ENCODE assay signal across 8 mouse cellular contexts in the genomic region with DNA sequence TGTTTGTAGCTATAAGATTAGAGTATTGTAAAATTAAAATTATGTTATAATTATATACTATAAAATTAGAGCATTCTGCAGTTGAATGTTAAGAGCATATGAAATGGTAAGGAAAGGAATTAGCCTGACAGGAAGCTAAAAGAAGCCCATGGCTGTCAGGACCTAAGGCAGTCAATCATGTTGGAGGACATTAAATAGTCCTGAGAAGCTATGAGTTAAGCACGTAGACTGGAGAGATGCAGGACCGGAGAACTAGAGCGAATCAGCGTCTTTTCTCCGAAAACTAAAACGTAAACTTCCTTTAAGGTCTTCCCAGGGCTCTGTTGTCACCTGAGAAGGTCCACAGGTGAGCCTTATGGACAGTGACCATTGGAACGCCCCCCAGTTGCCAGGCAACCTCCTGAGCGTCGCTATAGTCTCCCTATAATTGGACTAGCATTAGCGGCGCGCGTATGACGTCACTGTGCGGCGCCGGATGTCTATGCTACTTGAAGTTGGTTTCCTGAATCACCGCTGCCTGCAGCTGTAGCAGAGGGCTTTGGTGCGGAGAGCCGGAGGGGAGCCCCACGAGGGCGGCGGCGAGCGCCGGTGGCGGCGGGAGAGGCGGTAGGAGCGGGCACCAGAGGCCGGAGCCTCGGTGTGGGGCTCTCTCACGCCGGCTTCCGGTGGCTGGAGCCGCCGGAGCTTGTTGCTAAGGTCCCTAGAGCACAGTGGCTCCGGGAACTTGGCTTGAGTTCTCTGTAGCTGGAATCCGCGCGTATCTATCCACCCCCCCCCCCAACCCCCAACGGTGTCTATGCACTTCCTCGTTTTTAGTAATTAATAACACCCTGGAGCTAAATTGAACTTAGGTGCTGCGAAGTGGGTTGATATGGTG. TPM values are rescaled to one million over a fixed set of nuclear protein-coding genes. Genes with fewer than 3 reads are reported as not detected.
DNase-seq lines count a peak whose midpoint lies in the region; ATAC-seq lines count a peak whose summit lies in the region.

No protein-coding gene starts in this region.

- no peaks in the 10 kb centered on the region for H3K9me3 ChIP-seq in hindbrain, embryonic 15.5 days

- H3K27ac ChIP-seq in hindbrain, embryonic 15.5 days (replicated peaks): peak overlapping the region; percentile 74

- H3K27me3 ChIP-seq in hindbrain, embryonic 15.5 days: no peaks in the 10 kb centered on the region

- H3K4me2 ChIP-seq in hindbrain, embryonic 15.5 days: peak overlapping the region; percentile 67

- H3K36me3 ChIP-seq in hindbrain, embryonic 15.5 days: peaks cover 15% of the 10 kb centered on the region

- ATAC-seq in hindbrain, embryonic 15.5 days (ENCODE audit: low FRiP score, low read depth): peak; percentile 100

- peak; percentile 91 for DNase-seq in T-cell, adult 2 months (ENCODE audit: low spot score)
- peak; percentile 93 to 95 for DNase-seq in cerebellum, postnatal 36 days
- DNase-seq in frontal cortex, postnatal 36 days (ENCODE audit: low spot score in 2 of 2): peak; percentile 96 to 98
- DNase-seq in left cerebral cortex, adult 11 months (ENCODE audit: low spot score): peak; percentile 91
- DNase-seq in lung, postnatal 4 days: peak; percentile 94 to 95
- peak; percentile 92 for DNase-seq in retina, postnatal 7 days (ENCODE audit: low read depth, low spot score)
- DNase-seq in urinary bladder, adult 2 months (ENCODE audit: low spot score): peak; percentile 89

- under 1% methylated on average over 44 of the region's 44 CpGs for WGBS in hindbrain, embryonic 15.5 days

- peak overlapping the region; percentile 70 for H3K9ac ChIP-seq in hindbrain, embryonic 15.5 days

- peaks cover 10% of the 10 kb centered on the region for H3K4me1 ChIP-seq in hindbrain, embryonic 15.5 days (replicated peaks)

- H3K4me3 ChIP-seq in hindbrain, embryonic 15.5 days: peak overlapping the region; percentile 86

RNA-seq across cellular contexts. Expression of a gene that starts 44.4 kb away (rescaled TPM):
- 15.7 and 17.8 TPM in 2 replicates for polyA plus RNA-seq in hindbrain, embryonic 15.5 days (2015; fragmentation: Nextera tagmentation; extraction: Ambion mirVana)
- 17.7 and 21.1 TPM in 2 replicates for polyA plus RNA-seq in urinary bladder, adult 2 months (2012; rRNA removed)

Comparison
In these comparisons a context has a peak if more than half of its experiments do, and no peak if none do; other contexts are left out.
1. Peak in every context shown above with its lines: DNase-seq, ATAC-seq, H3K4me3 ChIP-seq and H3K27ac ChIP-seq.